Mouse (Mus musculus): ENCODE measurements around the gene Utrn.

DNA sequence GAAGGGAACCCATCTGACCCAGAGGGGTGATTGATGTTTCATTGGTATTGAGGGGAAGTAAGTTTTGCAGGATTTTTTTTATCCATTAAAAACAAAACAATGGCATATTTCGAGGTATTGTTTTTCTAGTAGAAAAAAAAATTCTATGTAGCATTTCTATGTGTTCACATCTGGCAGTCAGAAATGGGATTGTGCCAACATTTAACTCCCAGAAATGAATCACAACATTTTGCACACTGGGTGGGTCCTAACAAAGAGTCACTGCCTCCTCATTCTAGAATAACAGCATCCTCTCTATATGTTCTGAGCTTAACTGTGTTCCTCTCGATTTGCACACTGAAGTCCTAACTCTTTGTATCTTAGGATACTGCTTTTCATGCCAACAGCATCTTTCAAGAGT is 416.5 kb downstream of the Utrn start:
- TF ChIP-seq POLR2A (IDR thresholded peaks at IDR 0.05; ENCODE audit: insufficient read depth, low read length), result no peak
- no peak for TF ChIP-seq EP300 (IDR thresholded peaks at IDR 0.05; ENCODE audit: insufficient read depth, low read depth, low read length)

All from ES-Bruce4 (cell line).